Mouse (Mus musculus): ENCODE measurements at regions not wholly inside any gene's neighbourhood (a gene's known extent, or its start where the extent isn't known, plus 50 kb on each side); places are given as distances from the start of the nearest gene placed in this dataset.
A peak's percentile ranks its signal among the peaks of the same experiment; 100 is the strongest.

GRCm38 (mm10) chr5:106200631-106201030, 257.3 kb downstream of the Barhl2 start:
- Histone ChIP-seq H3K4me2 (ENCODE audit: low read depth, low read length, severe bottlenecking) (no peak overlapping the region), H3K4me1 (replicated peaks; ENCODE audit: control insufficient read depth, insufficient read depth, low read length) (peaks cover 4% of the 10 kb centered on the region; the same call in 1 of the 2 replicates)

GRCm38 (mm10) chr5:106199061-106199460, 258.9 kb downstream of the Barhl2 start:
- WGBS = 70% methylated on average over 3 of the region's 3 CpGs
- no peak for ATAC-seq (replicated peaks; ENCODE audit: low FRiP score)

More at GRCm38 (mm10) chr5:106200631-106201030, 257.3 kb downstream of the Barhl2 start:
- no peak overlapping the region for H3K27ac ChIP-seq (ENCODE audit: low read depth, low read length)
- no peaks in the 10 kb centered on the region for H3K27me3 ChIP-seq (ENCODE audit: control insufficient read depth, insufficient read depth, low read length)
- ATAC-seq (replicated peaks; ENCODE audit: low FRiP score) (no peak), DNase-seq (ENCODE audit: low spot score) (no peak)
- 79% methylated on average over 16 of the region's 16 CpGs for WGBS
- no peaks in the 10 kb centered on the region for H3K9me3 ChIP-seq (ENCODE audit: control insufficient read depth, low read length)
- H3K4me3 ChIP-seq (ENCODE audit: low read depth, low read length) = no peak overlapping the region
- no peaks in the 10 kb centered on the region for H3K36me3 ChIP-seq (ENCODE audit: control insufficient read depth, insufficient read depth, low read length)
- H3K9ac ChIP-seq (ENCODE audit: low read length) = no peak overlapping the region

GRCm38 (mm10) chr5:106191141-106191540, 266.8 kb downstream of the Barhl2 start:
- H3K4me1 ChIP-seq (replicated peaks; ENCODE audit: control insufficient read depth, insufficient read depth, low read length) = no peaks in the 10 kb centered on the region
- H3K4me3 ChIP-seq (ENCODE audit: low read depth, low read length) = no peak overlapping the region
- WGBS = 91% methylated on average over 11 of the region's 11 CpGs
- no peaks in the 10 kb centered on the region for H3K27me3 ChIP-seq (ENCODE audit: control insufficient read depth, insufficient read depth, low read length)
- no peak overlapping the region for H3K4me2 ChIP-seq (ENCODE audit: low read depth, low read length, severe bottlenecking)
- H3K27ac ChIP-seq (ENCODE audit: low read depth, low read length) = no peak overlapping the region
- ATAC-seq (replicated peaks; ENCODE audit: low FRiP score) (no peak), DNase-seq (ENCODE audit: low spot score) (no peak)
- no peaks in the 10 kb centered on the region for H3K36me3 ChIP-seq (ENCODE audit: control insufficient read depth, insufficient read depth, low read length)
- no peak overlapping the region for H3K9ac ChIP-seq (ENCODE audit: low read length)
- no peaks in the 10 kb centered on the region for H3K9me3 ChIP-seq (ENCODE audit: control insufficient read depth, low read length)

More at GRCm38 (mm10) chr5:106199061-106199460, 258.9 kb downstream of the Barhl2 start:
- H3K27me3 ChIP-seq (ENCODE audit: control insufficient read depth, insufficient read depth, low read length) = no peaks in the 10 kb centered on the region
- H3K9me3 ChIP-seq (ENCODE audit: control insufficient read depth, low read length) = no peaks in the 10 kb centered on the region
- no peak for DNase-seq (ENCODE audit: low spot score)
- no peaks in the 10 kb centered on the region for H3K36me3 ChIP-seq (ENCODE audit: control insufficient read depth, insufficient read depth, low read length)
- H3K4me1 ChIP-seq (replicated peaks; ENCODE audit: control insufficient read depth, insufficient read depth, low read length) = no peaks in the 10 kb centered on the region
- no peak overlapping the region for H3K9ac ChIP-seq (ENCODE audit: low read length)
- no peak overlapping the region for H3K4me2 ChIP-seq (ENCODE audit: low read depth, low read length, severe bottlenecking)
- no peak overlapping the region for H3K4me3 ChIP-seq (ENCODE audit: low read depth, low read length)
- H3K27ac ChIP-seq (ENCODE audit: low read depth, low read length) = no peak overlapping the region

DNA sequence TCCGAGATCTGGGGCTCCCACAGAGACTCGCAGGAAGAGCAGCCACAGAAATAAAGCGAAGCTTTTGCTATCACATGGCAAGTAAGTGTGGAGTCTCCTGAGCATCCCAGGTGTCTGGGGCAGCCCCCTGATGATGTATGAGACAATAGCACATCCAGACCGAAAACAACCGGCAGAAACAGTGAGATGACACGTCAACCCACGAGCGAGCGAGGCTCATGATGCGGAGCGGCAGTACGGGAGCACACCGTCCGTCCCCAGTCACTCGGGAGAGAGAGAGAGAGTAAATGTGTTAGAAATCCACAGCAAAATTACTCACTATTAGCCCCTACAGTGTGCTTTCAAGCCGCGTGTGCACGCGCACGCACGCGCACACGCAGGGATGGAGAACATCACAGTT, 276.2 kb downstream of the Barhl2 start:
- H3K27me3 ChIP-seq (ENCODE audit: control insufficient read depth, insufficient read depth, low read length) = no peaks in the 10 kb centered on the region
- no peak for ATAC-seq (replicated peaks; ENCODE audit: low FRiP score)
- no peak overlapping the region for H3K9ac ChIP-seq (ENCODE audit: low read length)
- no peaks in the 10 kb centered on the region for H3K9me3 ChIP-seq (ENCODE audit: control insufficient read depth, low read length)
- no peaks in the 10 kb centered on the region for H3K36me3 ChIP-seq (ENCODE audit: control insufficient read depth, insufficient read depth, low read length)
- no peak for DNase-seq (ENCODE audit: low spot score)
- no peak overlapping the region for H3K4me3 ChIP-seq (ENCODE audit: low read depth, low read length)
- H3K4me1 ChIP-seq (replicated peaks; ENCODE audit: control insufficient read depth, insufficient read depth, low read length) = no peaks in the 10 kb centered on the region
- H3K4me2 ChIP-seq (ENCODE audit: low read depth, low read length, severe bottlenecking) = no peak overlapping the region
- H3K27ac ChIP-seq (ENCODE audit: low read depth, low read length) = no peak overlapping the region
- 92% methylated on average over 23 of the region's 23 CpGs for WGBS

DNA sequence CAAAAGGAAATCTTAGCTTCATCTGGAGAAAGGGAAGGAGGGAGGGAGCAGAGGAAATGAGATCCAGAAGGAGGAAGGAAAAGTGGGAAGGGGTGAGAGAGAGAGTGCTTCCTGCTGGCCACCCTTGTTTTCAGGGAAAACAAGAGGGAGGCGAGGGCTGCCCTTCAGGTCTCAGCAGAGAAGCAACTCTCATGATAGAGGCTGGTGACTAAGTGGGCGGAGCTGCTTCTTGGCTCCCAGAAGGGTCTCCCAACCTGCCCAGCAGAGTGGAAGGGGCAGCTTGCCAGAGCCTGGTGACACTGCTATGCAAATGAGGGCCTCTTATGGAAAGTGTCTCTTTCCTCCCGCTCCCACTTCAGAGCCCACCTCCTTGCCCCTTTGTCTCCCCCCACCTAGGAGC, 285.8 kb downstream of the Barhl2 start:
- ATAC-seq (replicated peaks; ENCODE audit: low FRiP score) (0 out of 2 replicates have a peak, but pooled peaks have one; percentile 35), DNase-seq (ENCODE audit: low spot score) (peak; percentile 65)
- Histone ChIP-seq H3K9ac (ENCODE audit: low read length) (no peak overlapping the region; the same call in 1 of the 2 replicates), H3K9me3 (ENCODE audit: control insufficient read depth, low read length) (no peaks in the 10 kb centered on the region), H3K27ac (ENCODE audit: low read depth, low read length) (no peak overlapping the region), H3K4me1 (replicated peaks; ENCODE audit: control insufficient read depth, insufficient read depth, low read length) (peaks cover 4% of the 10 kb centered on the region; the same call in 1 of the 2 replicates), H3K36me3 (ENCODE audit: control insufficient read depth, insufficient read depth, low read length) (no peaks in the 10 kb centered on the region), H3K4me2 (ENCODE audit: low read depth, low read length, severe bottlenecking) (no peak overlapping the region), H3K27me3 (ENCODE audit: control insufficient read depth, insufficient read depth, low read length) (no peaks in the 10 kb centered on the region), H3K4me3 (ENCODE audit: low read depth, low read length) (no peak overlapping the region)
- WGBS = 19% methylated on average over 3 of the region's 3 CpGs

- Histone ChIP-seq H3K4me3 (ENCODE audit: low read depth, low read length) (no peak overlapping the region), H3K27me3 (ENCODE audit: control insufficient read depth, insufficient read depth, low read length) (no peaks in the 10 kb centered on the region), H3K27ac (ENCODE audit: low read depth, low read length) (no peak overlapping the region), H3K9me3 (ENCODE audit: control insufficient read depth, low read length) (no peaks in the 10 kb centered on the region), H3K9ac (ENCODE audit: low read length) (no peak overlapping the region), H3K36me3 (ENCODE audit: control insufficient read depth, insufficient read depth, low read length) (no peaks in the 10 kb centered on the region), H3K4me1 (replicated peaks; ENCODE audit: control insufficient read depth, insufficient read depth, low read length) (peaks cover 4% of the 10 kb centered on the region; the same call in 1 of the 2 replicates), H3K4me2 (ENCODE audit: low read depth, low read length, severe bottlenecking) (no peak overlapping the region)
- DNase-seq (ENCODE audit: low spot score) = no peak
- 91% methylated on average over 4 of the region's 4 CpGs for WGBS
- ATAC-seq (replicated peaks; ENCODE audit: low FRiP score) = peak; percentile 44; the same call in 1 of the 2 replicates
These were observed 287.6 kb downstream of the Barhl2 start for GRCm38 (mm10) chr5:106170405-106170804.

- no peak overlapping the region for H3K9ac ChIP-seq (ENCODE audit: low read length)
- no peak for DNase-seq (ENCODE audit: low spot score)
- H3K4me1 ChIP-seq (replicated peaks; ENCODE audit: control insufficient read depth, insufficient read depth, low read length) = peaks cover 4% of the 10 kb centered on the region; the same call in 1 of the 2 replicates
- H3K36me3 ChIP-seq (ENCODE audit: control insufficient read depth, insufficient read depth, low read length) = no peaks in the 10 kb centered on the region
- no peak overlapping the region for H3K4me2 ChIP-seq (ENCODE audit: low read depth, low read length, severe bottlenecking)
- WGBS = 86% methylated on average over 11 of the region's 11 CpGs
- no peak overlapping the region for H3K4me3 ChIP-seq (ENCODE audit: low read depth, low read length)
- H3K9me3 ChIP-seq (ENCODE audit: control insufficient read depth, low read length) = no peaks in the 10 kb centered on the region
- no peak overlapping the region for H3K27ac ChIP-seq (ENCODE audit: low read depth, low read length)
- no peak for ATAC-seq (replicated peaks; ENCODE audit: low FRiP score)
- no peaks in the 10 kb centered on the region for H3K27me3 ChIP-seq (ENCODE audit: control insufficient read depth, insufficient read depth, low read length)
These were observed 290.4 kb downstream of the Barhl2 start for GRCm38 (mm10) chr5:106167556-106167955.

GRCm38 (mm10) chr5:106166266-106166665, 289.9 kb downstream of the Zfp326 start:
- no peak overlapping the region for H3K9ac ChIP-seq (ENCODE audit: low read length)
- ATAC-seq (replicated peaks; ENCODE audit: low FRiP score) (no peak), DNase-seq (ENCODE audit: low spot score) (no peak)
- H3K4me3 ChIP-seq (ENCODE audit: low read depth, low read length) = no peak overlapping the region
- H3K27ac ChIP-seq (ENCODE audit: low read depth, low read length) = no peak overlapping the region
- no peaks in the 10 kb centered on the region for H3K36me3 ChIP-seq (ENCODE audit: control insufficient read depth, insufficient read depth, low read length)
- no peaks in the 10 kb centered on the region; the same call in 1 of the 2 replicates for H3K4me1 ChIP-seq (replicated peaks; ENCODE audit: control insufficient read depth, insufficient read depth, low read length)
- no peaks in the 10 kb centered on the region for H3K9me3 ChIP-seq (ENCODE audit: control insufficient read depth, low read length)
- no peak overlapping the region for H3K4me2 ChIP-seq (ENCODE audit: low read depth, low read length, severe bottlenecking)
- WGBS = 81% methylated on average over 5 of the region's 5 CpGs
- H3K27me3 ChIP-seq (ENCODE audit: control insufficient read depth, insufficient read depth, low read length) = no peaks in the 10 kb centered on the region

- no peaks in the 10 kb centered on the region for H3K27me3 ChIP-seq (ENCODE audit: control insufficient read depth, insufficient read depth, low read length)
These were observed 287.8 kb downstream of the Zfp326 start for GRCm38 (mm10) chr5:106164190-106164589.

More at GRCm38 (mm10) chr5:106164190-106164589, 287.8 kb downstream of the Zfp326 start:
- Histone ChIP-seq H3K9ac (ENCODE audit: low read length) (no peak overlapping the region), H3K36me3 (ENCODE audit: control insufficient read depth, insufficient read depth, low read length) (no peaks in the 10 kb centered on the region), H3K4me2 (ENCODE audit: low read depth, low read length, severe bottlenecking) (no peak overlapping the region), H3K4me1 (replicated peaks; ENCODE audit: control insufficient read depth, insufficient read depth, low read length) (no peaks in the 10 kb centered on the region), H3K9me3 (ENCODE audit: control insufficient read depth, low read length) (no peaks in the 10 kb centered on the region; the same call in 1 of the 2 replicates), H3K4me3 (ENCODE audit: low read depth, low read length) (no peak overlapping the region), H3K27ac (ENCODE audit: low read depth, low read length) (no peak overlapping the region)
- ATAC-seq (replicated peaks; ENCODE audit: low FRiP score) (no peak), DNase-seq (ENCODE audit: low spot score) (no peak)
- WGBS = 89% methylated on average over 8 of the region's 8 CpGs
